ENCODE assay signal across 20 mouse cellular contexts in genomic region chr14:46302601-46303000, GRCm38 (mm10).
A peak's percentile ranks its signal among the peaks of the same experiment; 100 is the strongest.
DNase-seq lines count a peak whose midpoint lies in the region; TF ChIP-seq lines count a peak whose summit lies in the region.
"Had no signal": no experiment of that assay in that cellular context is flagged by ENCODE, and none has a peak within 500 bp of the region (broad histone marks: within the 10 kb centered on the region; RNA-seq: fewer than 3 reads in every experiment).

No protein-coding gene starts in this region.

- H3K36me3 ChIP-seq in heart, adult 2 months (ENCODE audit: control insufficient read depth, insufficient read depth, low read length) = peaks cover 5% of the 10 kb centered on the region
- H3K36me3 ChIP-seq: G1E had no signal

- H3K79me2 ChIP-seq in heart, adult 2 months (replicated peaks; ENCODE audit: control insufficient read depth, insufficient read depth, low read length) = no peaks in the 10 kb centered on the region

- no peak for TF ChIP-seq EP300 in heart, adult 2 months (IDR thresholded peaks at IDR 0.05; ENCODE audit: insufficient read depth, low read depth, low read length)

- TF ChIP-seq POLR2A in heart, adult 2 months (IDR thresholded peaks at IDR 0.05; ENCODE audit: insufficient read depth, low read depth, low read length) = no peak

- H3K27me3 ChIP-seq in heart, adult 2 months (ENCODE audit: control insufficient read depth, insufficient read depth, low read length) = no peaks in the 10 kb centered on the region
- H3K27me3 ChIP-seq: CH12.LX, Patski had no signal

- no peak overlapping the region for H3K4me3 ChIP-seq in heart, adult 2 months

- TF ChIP-seq CTCF in heart, adult 2 months (IDR thresholded peaks at IDR 0.05) = no peak

- H3K9ac ChIP-seq in heart, adult 2 months (ENCODE audit: low read depth, low read length) = no peak overlapping the region

- peak; percentile 7 for DNase-seq in gastrocnemius, adult 18-20 months (ENCODE audit: low spot score)
- no peak for DNase-seq in gastrocnemius, postnatal 36 days
- DNase-seq in heart, adult 11 months = peak; percentile 92
- no peak for DNase-seq in heart, postnatal 25 days (ENCODE audit: low spot score)
- peak; percentile 12 to 30 for DNase-seq in heart, adult 18-20 months
- no peak for DNase-seq in heart, adult 2 months
- DNase-seq in skeletal muscle tissue, adult 2 months (ENCODE audit: low read depth, low spot score) = peak; percentile 11
- no peak for DNase-seq in layer of hippocampus, postnatal 36 days
- DNase-seq: adrenal gland, adult 2 months; adrenal gland, adult 8-10 months; adrenal gland, postnatal 10 days; adrenal gland, postnatal 14 days; adrenal gland, postnatal 25 days; adrenal gland, postnatal 36 days; B cell, adult 2 months; cerebellum, adult 11 months; cerebellum, adult 11-12 months had no signal

- 47% methylated on average over 2 of the region's 2 CpGs for WGBS in heart, adult 2 months

- H3K4me1 ChIP-seq in heart, adult 2 months (ENCODE audit: control insufficient read depth, insufficient read depth, low read length) = peaks cover 6% of the 10 kb centered on the region

- intact Hi-C loops in gastrocnemius, postnatal 36 days (cut with DNase I) = loop anchor here (5.0 kb wide), 1 partner anchor 80 kb away; no protein-coding TSS in a partner anchor
- intact Hi-C loops in heart, postnatal 25 days (cut with DNase I) = loop anchor here (5.0 kb wide), 1 partner anchor 85 kb away; no protein-coding TSS in a partner anchor
- intact Hi-C loops in heart, adult 2 months (cut with DNase I) = loop anchor here (5.0 kb wide), 1 partner anchor 60 kb away; no protein-coding TSS in a partner anchor

- no peak overlapping the region for H3K27ac ChIP-seq in heart, adult 2 months

Comparison
In these comparisons a context has a peak if more than half of its experiments do, and no peak if none do; other contexts are left out.
1. DNase-seq: peak in gastrocnemius, adult 18-20 months (single experiment), heart, adult 11 months (single experiment), heart, adult 18-20 months (2 of 2) and skeletal muscle tissue, adult 2 months (single experiment); none in gastrocnemius, postnatal 36 days (0 of 2), heart, postnatal 25 days (single experiment), heart, adult 2 months (0 of 2) and layer of hippocampus, postnatal 36 days (0 of 2).